Mouse (Mus musculus): ENCODE measurements at regions not wholly inside any gene's neighbourhood (a gene's known extent, or its start where the extent isn't known, plus 50 kb on each side); places are given as distances from the start of the nearest gene placed in this dataset.

- peaks cover 22% of the 10 kb centered on the region for H3K4me1 ChIP-seq
- no peak overlapping the region for H3K9ac ChIP-seq
- no peaks in the 10 kb centered on the region for H3K9me3 ChIP-seq
- WGBS: 89% methylated on average over 9 of the region's 9 CpGs
- H3K4me2 ChIP-seq: no peak overlapping the region
- H3K4me3 ChIP-seq: no peak overlapping the region
- ATAC-seq (ENCODE audit: insufficient number of reproducible peaks, insufficient read depth, low FRiP score, low TSS enrichment, low read depth): no peak
- H3K36me3 ChIP-seq: no peaks in the 10 kb centered on the region
- no peaks in the 10 kb centered on the region for H3K27me3 ChIP-seq
- H3K27ac ChIP-seq: no peak overlapping the region
Observed at GRCm38 (mm10) chr12:85527011-85527410, 53.3 kb downstream of the Fos start.

GRCm38 (mm10) chr12:85531638-85532037, 57.9 kb downstream of the Fos start:
- Histone ChIP-seq H3K4me3 (no peak overlapping the region), H3K27ac (no peak overlapping the region), H3K27me3 (no peaks in the 10 kb centered on the region), H3K36me3 (no peaks in the 10 kb centered on the region), H3K4me1 (peaks cover 10% of the 10 kb centered on the region; the same call in 1 of the 2 replicates), H3K9me3 (no peaks in the 10 kb centered on the region), H3K4me2 (no peak overlapping the region), H3K9ac (no peak overlapping the region)
- 93% methylated on average over 1 of the region's 1 CpGs for WGBS
- ATAC-seq (ENCODE audit: insufficient number of reproducible peaks, insufficient read depth, low FRiP score, low TSS enrichment, low read depth): no peak

- WGBS: 90% methylated on average over 3 of the region's 3 CpGs
Observed at GRCm38 (mm10) chr12:85532221-85532612, 58.5 kb downstream of the Fos start.

DNA sequence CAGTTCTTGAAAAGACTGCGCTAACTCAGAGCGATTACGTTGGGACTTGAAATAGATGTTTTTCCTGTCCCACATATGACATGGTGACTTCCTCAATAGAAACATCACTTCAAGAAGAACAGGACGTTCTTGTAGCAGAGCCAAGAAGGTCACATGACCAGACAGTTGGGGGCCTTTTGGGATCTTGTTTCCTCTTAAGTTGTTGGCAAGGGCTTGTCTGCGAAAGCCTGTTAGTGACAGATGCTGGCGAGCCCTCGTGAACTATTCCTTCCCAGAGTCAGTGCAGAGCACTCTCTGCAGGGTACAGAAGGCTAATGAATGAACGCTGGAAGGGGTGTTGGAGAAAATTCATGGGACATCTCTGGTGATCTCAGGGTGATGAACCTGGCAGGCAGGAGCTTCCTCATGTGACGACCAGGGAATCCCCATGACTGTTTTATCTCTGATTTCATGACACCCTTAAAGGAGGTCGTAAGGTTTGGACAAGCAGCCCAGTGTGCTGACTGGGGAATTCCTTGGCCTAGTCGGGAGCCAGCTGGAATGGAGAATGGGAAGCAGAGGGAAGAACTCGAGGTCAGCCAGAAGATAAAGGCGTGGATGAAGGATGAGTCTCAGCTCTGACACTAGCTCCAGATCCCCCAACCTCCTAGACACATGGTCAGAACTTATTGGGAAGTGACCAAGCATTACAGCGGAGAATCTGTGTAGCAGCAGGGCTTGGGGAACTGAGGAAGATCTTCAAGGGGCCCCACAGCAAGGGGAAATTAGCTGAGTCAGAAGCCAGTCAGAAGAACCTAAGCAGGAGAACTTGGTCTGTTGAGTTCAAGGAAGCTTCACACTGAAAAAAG, 59.1 kb downstream of the Fos start:
- Histone ChIP-seq H3K4me2 (no peak overlapping the region), H3K4me3 (no peak overlapping the region), H3K4me1 (peaks cover 10% of the 10 kb centered on the region; the same call in 1 of the 2 replicates), H3K36me3 (no peaks in the 10 kb centered on the region), H3K27ac (no peak overlapping the region), H3K9ac (no peak overlapping the region), H3K9me3 (no peaks in the 10 kb centered on the region), H3K27me3 (no peaks in the 10 kb centered on the region)
- ATAC-seq (ENCODE audit: insufficient number of reproducible peaks, insufficient read depth, low FRiP score, low TSS enrichment, low read depth): no peak
- 67% methylated on average over 14 of the region's 14 CpGs for WGBS

More at GRCm38 (mm10) chr12:85532221-85532612, 58.5 kb downstream of the Fos start:
- Histone ChIP-seq H3K27ac (no peak overlapping the region), H3K4me1 (peaks cover 10% of the 10 kb centered on the region; the same call in 1 of the 2 replicates), H3K36me3 (no peaks in the 10 kb centered on the region), H3K4me2 (no peak overlapping the region), H3K9ac (no peak overlapping the region), H3K9me3 (no peaks in the 10 kb centered on the region), H3K4me3 (no peak overlapping the region), H3K27me3 (no peaks in the 10 kb centered on the region)
- no peak for ATAC-seq (ENCODE audit: insufficient number of reproducible peaks, insufficient read depth, low FRiP score, low TSS enrichment, low read depth)

DNA sequence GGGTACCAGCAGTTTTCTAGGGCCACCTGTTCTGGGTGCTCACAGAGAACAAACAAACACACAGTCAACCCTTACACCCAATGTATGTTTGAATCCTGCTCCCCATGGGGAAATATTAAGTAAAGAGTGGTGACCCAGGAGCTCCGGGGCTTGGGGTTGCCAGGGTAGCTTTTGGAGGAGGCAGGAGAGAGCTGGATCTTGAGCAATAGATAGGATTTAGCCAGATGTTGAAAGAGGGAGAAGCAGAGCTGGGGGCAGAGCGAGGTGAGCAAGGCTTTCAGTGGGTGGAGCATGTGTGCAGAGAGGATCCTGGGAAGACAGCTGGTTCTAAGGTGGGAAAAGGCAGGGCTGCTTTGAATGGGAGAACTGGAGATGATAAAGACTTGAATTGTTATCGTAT, 59.9 kb downstream of the Fos start:
- Histone ChIP-seq H3K4me1 (peaks cover 10% of the 10 kb centered on the region; the same call in 1 of the 2 replicates), H3K9ac (no peak overlapping the region), H3K4me2 (no peak overlapping the region), H3K36me3 (no peaks in the 10 kb centered on the region), H3K27me3 (no peaks in the 10 kb centered on the region), H3K27ac (no peak overlapping the region), H3K4me3 (no peak overlapping the region), H3K9me3 (no peaks in the 10 kb centered on the region)
- no peak for ATAC-seq (ENCODE audit: insufficient number of reproducible peaks, insufficient read depth, low FRiP score, low TSS enrichment, low read depth)
- WGBS: 89% methylated on average over 3 of the region's 3 CpGs

DNA sequence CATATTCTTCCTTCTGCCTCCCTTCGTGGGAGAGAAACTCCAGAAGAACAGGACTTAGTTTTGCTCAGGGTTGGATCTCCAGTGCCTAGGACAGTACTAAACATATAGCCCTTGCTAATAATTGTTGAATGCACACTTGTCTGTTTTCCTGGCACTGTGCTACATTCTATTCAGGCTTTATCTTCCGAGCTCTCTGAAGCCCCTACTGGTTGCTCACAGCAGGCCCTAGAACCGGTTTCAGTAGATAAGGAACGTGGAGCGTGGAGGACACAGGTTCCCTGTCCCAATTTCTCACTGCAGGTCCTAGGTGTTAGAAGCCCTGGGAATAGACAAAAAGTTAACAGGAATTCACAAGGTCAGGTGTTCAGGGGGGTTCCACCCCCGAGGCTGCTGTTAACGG, 59.4 kb upstream of the Jdp2 start:
- ATAC-seq (ENCODE audit: insufficient number of reproducible peaks, insufficient read depth, low FRiP score, low TSS enrichment, low read depth): no peak
- Histone ChIP-seq H3K4me1 (peaks cover 20% of the 10 kb centered on the region), H3K9me3 (no peaks in the 10 kb centered on the region), H3K27ac (no peak overlapping the region), H3K36me3 (no peaks in the 10 kb centered on the region), H3K27me3 (no peaks in the 10 kb centered on the region), H3K9ac (no peak overlapping the region), H3K4me3 (no peak overlapping the region), H3K4me2 (no peak overlapping the region)
- WGBS: 52% methylated on average over 7 of the region's 7 CpGs

GRCm38 (mm10) chr12:85541153-85541552, 57.7 kb upstream of the Jdp2 start:
- WGBS: 32% methylated on average over 3 of the region's 3 CpGs
- peak; percentile 81 for ATAC-seq (ENCODE audit: insufficient number of reproducible peaks, insufficient read depth, low FRiP score, low TSS enrichment, low read depth)
- no peak overlapping the region for H3K9ac ChIP-seq
- H3K4me3 ChIP-seq: no peak overlapping the region
- H3K4me1 ChIP-seq: peaks cover 34% of the 10 kb centered on the region
- H3K9me3 ChIP-seq: no peaks in the 10 kb centered on the region
- H3K27me3 ChIP-seq: no peaks in the 10 kb centered on the region
- H3K36me3 ChIP-seq: no peaks in the 10 kb centered on the region
- H3K27ac ChIP-seq: peak overlapping the region; percentile 55; the same call in 1 of the 2 replicates
- H3K4me2 ChIP-seq: peak overlapping the region; percentile 31; the same call in 1 of the 2 replicates

- WGBS: 63% methylated on average over 6 of the region's 6 CpGs
Observed at GRCm38 (mm10) chr12:85542881-85543280, 55.9 kb upstream of the Jdp2 start.

DNA sequence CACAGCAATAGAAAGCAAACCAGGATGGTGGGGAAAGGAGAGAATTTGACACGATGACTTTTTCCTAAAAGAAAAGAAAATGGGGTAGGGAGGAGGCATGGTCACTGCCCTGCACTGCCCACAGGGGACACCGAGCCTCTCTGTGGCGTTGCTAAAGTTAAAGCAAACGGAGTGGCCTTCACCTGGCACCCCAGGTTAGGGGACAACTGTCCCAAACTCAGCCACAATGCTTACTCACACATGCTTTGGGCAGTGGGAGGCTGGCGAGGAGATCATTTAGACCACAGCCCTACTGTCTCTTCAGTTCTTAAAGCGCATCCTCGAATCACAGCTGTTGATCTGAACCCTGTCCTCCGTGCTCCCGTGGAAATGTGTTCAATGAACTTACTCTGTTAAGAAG, 55.3 kb upstream of the Jdp2 start:
- no peaks in the 10 kb centered on the region for H3K36me3 ChIP-seq
- 89% methylated on average over 9 of the region's 9 CpGs for WGBS
- no peaks in the 10 kb centered on the region for H3K9me3 ChIP-seq
- no peak for ATAC-seq (ENCODE audit: insufficient number of reproducible peaks, insufficient read depth, low FRiP score, low TSS enrichment, low read depth)
- H3K4me3 ChIP-seq: no peak overlapping the region
- H3K4me1 ChIP-seq: peaks cover 44% of the 10 kb centered on the region
- H3K4me2 ChIP-seq: no peak overlapping the region
- no peak overlapping the region for H3K9ac ChIP-seq
- no peaks in the 10 kb centered on the region for H3K27me3 ChIP-seq
- H3K27ac ChIP-seq: no peak overlapping the region

More at GRCm38 (mm10) chr12:85542881-85543280, 55.9 kb upstream of the Jdp2 start:
- no peaks in the 10 kb centered on the region for H3K9me3 ChIP-seq
- no peaks in the 10 kb centered on the region for H3K27me3 ChIP-seq
- H3K9ac ChIP-seq: no peak overlapping the region
- peaks cover 38% of the 10 kb centered on the region for H3K4me1 ChIP-seq
- no peak overlapping the region for H3K4me2 ChIP-seq
- no peak for ATAC-seq (ENCODE audit: insufficient number of reproducible peaks, insufficient read depth, low FRiP score, low TSS enrichment, low read depth)
- no peak overlapping the region for H3K27ac ChIP-seq
- H3K36me3 ChIP-seq: no peaks in the 10 kb centered on the region
- H3K4me3 ChIP-seq: no peak overlapping the region

DNA sequence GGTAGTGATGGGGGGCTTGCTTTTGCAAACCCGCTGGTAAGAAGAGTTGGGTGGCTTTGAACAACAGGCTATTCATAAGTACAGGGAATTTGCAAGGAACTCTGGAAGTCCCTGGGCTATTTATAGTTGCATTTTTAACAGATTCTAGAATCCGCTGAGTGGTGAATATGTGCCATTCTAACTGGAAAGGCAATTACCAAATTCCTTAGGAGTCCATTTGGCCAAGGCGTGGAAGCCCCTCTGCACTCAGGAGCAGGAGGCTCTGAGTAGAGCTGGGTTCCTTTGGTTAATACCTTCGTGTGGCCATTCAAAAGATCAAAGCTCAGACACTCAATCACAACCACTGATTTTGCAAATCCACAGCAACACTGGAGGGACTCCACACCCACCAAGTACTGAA, 54.0 kb upstream of the Jdp2 start:
- Histone ChIP-seq H3K9me3 (no peaks in the 10 kb centered on the region), H3K4me1 (peaks cover 46% of the 10 kb centered on the region), H3K4me3 (no peak overlapping the region), H3K27ac (no peak overlapping the region), H3K9ac (no peak overlapping the region), H3K27me3 (no peaks in the 10 kb centered on the region), H3K36me3 (no peaks in the 10 kb centered on the region), H3K4me2 (no peak overlapping the region)
- ATAC-seq (ENCODE audit: insufficient number of reproducible peaks, insufficient read depth, low FRiP score, low TSS enrichment, low read depth): no peak
- 29% methylated on average over 4 of the region's 4 CpGs for WGBS

- Histone ChIP-seq H3K27me3 (no peaks in the 10 kb centered on the region), H3K27ac (no peak overlapping the region; the same call in 1 of the 2 replicates), H3K9me3 (no peaks in the 10 kb centered on the region), H3K36me3 (no peaks in the 10 kb centered on the region), H3K4me2 (no peak overlapping the region), H3K9ac (no peak overlapping the region), H3K4me1 (peaks cover 42% of the 10 kb centered on the region), H3K4me3 (no peak overlapping the region)
- no peak for ATAC-seq (ENCODE audit: insufficient number of reproducible peaks, insufficient read depth, low FRiP score, low TSS enrichment, low read depth)
- WGBS: 48% methylated on average over 10 of the region's 10 CpGs
Observed at GRCm38 (mm10) chr12:85545718-85546117, 53.1 kb upstream of the Jdp2 start.

DNA sequence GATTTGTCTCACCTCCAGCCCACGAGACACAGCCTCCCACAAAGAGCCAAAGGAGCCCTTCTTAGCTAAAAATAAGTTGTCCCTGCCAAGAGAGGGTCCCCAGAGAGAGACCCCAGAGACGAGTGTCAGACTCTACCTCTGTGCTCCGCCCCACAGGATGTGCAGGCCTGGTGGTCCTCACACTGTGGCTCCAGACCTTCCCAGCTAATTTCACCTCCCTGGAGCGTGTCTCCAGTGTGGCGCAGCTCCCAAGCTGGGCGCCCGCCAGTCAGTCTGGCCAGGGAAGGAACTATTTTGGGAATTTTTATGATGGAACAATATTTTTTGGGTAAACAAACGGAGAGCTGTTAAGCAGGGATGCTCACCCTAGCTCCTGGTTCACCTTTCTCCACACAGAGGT, 50.8 kb upstream of the Jdp2 start:
- H3K27me3 ChIP-seq: no peaks in the 10 kb centered on the region
- H3K27ac ChIP-seq: peak overlapping the region; percentile 57; the same call in 1 of the 2 replicates
- H3K36me3 ChIP-seq: no peaks in the 10 kb centered on the region
- H3K9me3 ChIP-seq: no peaks in the 10 kb centered on the region
- WGBS: 52% methylated on average over 8 of the region's 8 CpGs
- ATAC-seq (ENCODE audit: insufficient number of reproducible peaks, insufficient read depth, low FRiP score, low TSS enrichment, low read depth): peak; percentile 60
- no peak overlapping the region for H3K4me2 ChIP-seq
- no peak overlapping the region for H3K4me3 ChIP-seq
- H3K9ac ChIP-seq: no peak overlapping the region
- peaks cover 32% of the 10 kb centered on the region for H3K4me1 ChIP-seq

Data from embryonic facial prominence, embryonic 13.5 days (tissue).